Mouse (Mus musculus) Patski (cell line): ENCODE data around the gene Fam193b. TPM values are rescaled to one million over a fixed set of nuclear protein-coding genes. Genes with fewer than 3 reads are reported as not detected.

ENCODE experiments used
- ATAC-seq: fragments of 100-300 bp; one replicate; pipeline ENCODE4 v1.8.0; 2021
- CTCF ChIA-PET: fragments of 350-600 bp; sonication (Branson Sonifier 250); formaldehyde crosslinking; loops from one replicate; lab custom pipeline; 2022; ENCODE audit warnings: inconsistent platforms; lab: Charles Lee
- POLR2A ChIA-PET: fragments of 350-600 bp; sonication (Branson Sonifier 250); formaldehyde crosslinking; loops from one replicate; lab custom pipeline; 2022; ENCODE audit warnings: antibody characterized with exemption, inconsistent platforms; lab: Charles Lee
- DNase-seq: peaks from one replicate; pipeline ENCODE4 v3.0.0-alpha.2; 2011; ENCODE audit warnings: low read depth, low spot score
- H3K27me3 ChIP-seq: fragments of 371-371 bp; one replicate; pipeline ENCODE4 v1.5.1; 2021
- CTCF ChIP-seq: fragments of 100-300 bp; IDR thresholded peaks from one replicate; pipeline ENCODE4 v1.5.1; 2021
- in situ Hi-C: fragments of 300-500 bp; cut with MboI; formaldehyde crosslinking; loops from 3 replicates; pipeline ENCODE4 v1.11.1; 2018; ENCODE audit warnings: low pct_unique_long_range_greater_than_20kb, mixed read lengths
- polyA plus RNA-seq: library from polyadenylated mRNA; unstranded; gene quantifications from one replicate; pipeline ENCODE4 v1.2.3, GENCODE M21; 2021

Gene Fam193b
- polyA plus RNA-seq: 66.5 TPM

DNA sequence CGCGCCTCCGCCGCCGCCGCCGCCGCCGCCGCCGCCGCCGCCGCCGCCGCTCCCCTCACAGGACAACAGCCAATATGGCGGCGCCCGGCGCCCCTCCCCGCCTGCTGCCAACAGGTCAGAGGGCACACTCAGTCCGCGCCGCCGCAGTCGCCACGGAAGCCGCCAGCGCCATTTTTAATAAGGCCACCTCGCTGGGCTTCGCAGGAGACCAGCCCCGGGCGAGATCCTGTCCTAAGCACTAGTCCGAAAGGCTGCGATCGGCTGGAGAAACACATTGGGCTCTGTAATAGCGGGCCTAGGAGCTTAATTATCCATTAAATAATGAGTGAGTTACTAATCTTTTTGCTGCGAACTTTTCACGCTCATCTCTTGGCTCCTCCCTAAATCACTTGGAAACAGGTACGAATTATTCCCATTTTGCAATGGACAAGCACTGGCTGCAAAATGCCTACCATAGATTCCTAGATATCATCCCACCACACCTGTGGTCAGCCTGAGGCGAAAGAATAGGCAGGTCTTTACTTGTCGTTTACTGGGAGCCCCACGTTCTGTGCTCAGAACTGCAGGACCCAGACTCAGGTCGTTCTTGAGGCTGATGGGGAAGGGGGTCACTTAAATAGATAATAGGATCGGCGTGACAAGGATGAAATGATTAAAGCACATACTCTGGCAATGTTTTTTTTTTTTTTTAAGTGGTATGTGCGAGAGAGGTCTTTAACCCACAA, at the start of gene Fam193b:
TSS of gene Fam193b (minus strand) at position 94 of the 725 bp plus-strand sequence.
- in situ Hi-C loops: no loop called here
- CTCF ChIA-PET: no interaction called here
- POLR2A ChIA-PET: interaction anchor here (0.6 to 1.3 kb wide), 5 partner anchors 23 to 367 kb away, joined by 3 read pairs; no protein-coding TSS in a partner anchor
- H3K27me3 ChIP-seq: no peaks in the 10 kb centered on the region
- TF ChIP-seq CTCF: no peak
- DNase-seq (peak; percentile 43), ATAC-seq (peak; percentile 79)

DNA sequence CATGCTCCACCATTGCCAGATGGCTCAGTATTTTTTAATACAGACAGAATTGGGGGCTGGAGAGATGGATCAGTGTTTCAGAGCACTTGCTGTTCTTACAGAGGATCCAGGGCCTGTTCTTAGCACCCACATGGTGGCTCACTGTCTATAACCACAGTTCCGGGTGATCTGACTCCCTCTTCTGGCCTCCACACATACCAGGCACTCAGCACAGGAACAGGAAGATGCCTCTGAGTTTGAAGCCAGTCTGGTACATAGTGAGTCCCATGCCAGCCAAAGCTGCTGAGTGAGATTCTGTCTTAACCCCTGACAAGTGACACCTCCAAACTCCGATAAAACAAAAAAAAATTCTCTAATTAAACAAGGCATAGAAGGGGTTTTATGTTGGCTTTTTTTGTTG, 49.4 kb upstream of the Fam193b start:
- CTCF ChIA-PET: no interaction called here
- POLR2A ChIA-PET: interaction anchor here (0.8 kb wide), 1 partner anchor 14 kb away, joined by 3 read pairs; no protein-coding TSS in a partner anchor
- in situ Hi-C loops: no loop called here
- TF ChIP-seq CTCF: no peak
- no peak for ATAC-seq
- no peaks in the 10 kb centered on the region for H3K27me3 ChIP-seq
- no peak for DNase-seq

DNA sequence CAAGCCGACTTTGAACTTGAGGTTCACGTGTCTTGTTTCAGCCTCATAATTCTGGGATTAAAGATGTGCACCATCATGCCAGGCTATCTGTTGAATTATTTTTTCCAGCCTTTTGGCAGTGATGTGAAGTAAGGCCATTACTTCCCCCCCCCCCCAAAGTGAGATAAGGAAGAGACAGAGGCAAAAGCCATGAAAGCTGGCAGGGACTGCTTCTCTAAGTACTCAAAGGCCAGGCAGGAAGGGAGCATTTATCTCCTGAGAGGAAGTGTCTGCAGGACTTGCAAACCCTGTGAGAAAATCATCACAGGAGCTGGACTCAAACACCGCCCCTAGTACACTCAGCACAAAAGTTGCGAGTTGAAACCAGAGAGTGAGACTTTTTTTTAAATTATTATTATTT, 48.4 kb upstream of the Fam193b start:
- no peaks in the 10 kb centered on the region for H3K27me3 ChIP-seq
- ChIA-PET POLR2A (no interaction called here), CTCF (no interaction called here)
- in situ Hi-C loops: no loop called here
- no peak for TF ChIP-seq CTCF
- DNase-seq (no peak), ATAC-seq (no peak)

DNA sequence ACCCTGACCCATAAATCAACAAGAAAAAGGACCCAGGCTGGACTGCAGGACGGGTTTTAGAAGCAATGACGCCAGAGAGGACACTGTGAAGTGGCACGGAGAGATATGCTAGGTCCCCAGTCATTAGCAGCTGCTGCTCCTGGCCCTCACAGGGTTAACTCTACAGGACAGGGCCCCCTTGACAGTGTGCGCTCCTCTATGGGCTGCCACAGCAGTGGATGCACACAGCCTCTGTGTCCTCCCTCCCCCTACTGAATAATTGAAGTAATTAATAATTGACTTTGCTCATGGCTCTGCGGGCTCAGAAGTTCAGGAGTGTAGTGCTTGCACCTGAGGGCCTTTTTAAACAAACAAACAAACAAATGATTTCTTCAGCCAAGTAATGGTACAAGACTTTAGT, 42.6 kb upstream of the Fam193b start:
- TF ChIP-seq CTCF: no peak

DNA sequence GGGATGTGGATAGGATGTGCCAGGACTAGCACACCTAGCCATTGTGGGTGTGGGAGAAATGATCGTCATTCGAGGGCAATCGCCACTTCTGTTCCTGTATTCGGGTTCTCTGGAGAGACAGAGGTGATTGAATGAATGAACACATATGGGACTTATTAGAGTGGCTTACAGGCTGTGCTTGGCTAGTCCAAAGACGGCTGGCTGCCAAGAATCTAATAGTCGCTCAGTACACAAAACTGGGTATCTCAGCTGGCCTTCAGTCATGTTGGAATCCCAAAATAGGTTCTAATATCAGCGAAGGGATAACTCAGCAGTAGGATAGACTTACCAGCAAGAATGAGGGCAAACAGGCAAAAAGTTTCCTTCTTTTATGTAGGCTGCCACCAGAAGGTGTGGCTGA, 41.1 kb upstream of the Fam193b start:
- in situ Hi-C loops: no loop called here
- CTCF ChIA-PET: interaction anchor here (2.1 kb wide), 1 partner anchor 11 kb away, joined by 6 read pairs; no protein-coding TSS in a partner anchor
- H3K27me3 ChIP-seq: no peaks in the 10 kb centered on the region
- DNase-seq (no peak), ATAC-seq (no peak)
- POLR2A ChIA-PET: no interaction called here
- TF ChIP-seq CTCF: no peak

More for the DNA sequence above, 42.6 kb upstream of the Fam193b start:
- H3K27me3 ChIP-seq: no peaks in the 10 kb centered on the region
- no peak for DNase-seq
- in situ Hi-C loops: no loop called here
- ATAC-seq: no peak
- ChIA-PET POLR2A (interaction anchor here (0.7 kb wide), 1 partner anchor 53 kb away, joined by 4 read pairs; no protein-coding TSS in a partner anchor), CTCF (interaction anchor here (2.1 kb wide), 1 partner anchor 12 kb away, joined by 6 read pairs; no protein-coding TSS in a partner anchor)

DNA sequence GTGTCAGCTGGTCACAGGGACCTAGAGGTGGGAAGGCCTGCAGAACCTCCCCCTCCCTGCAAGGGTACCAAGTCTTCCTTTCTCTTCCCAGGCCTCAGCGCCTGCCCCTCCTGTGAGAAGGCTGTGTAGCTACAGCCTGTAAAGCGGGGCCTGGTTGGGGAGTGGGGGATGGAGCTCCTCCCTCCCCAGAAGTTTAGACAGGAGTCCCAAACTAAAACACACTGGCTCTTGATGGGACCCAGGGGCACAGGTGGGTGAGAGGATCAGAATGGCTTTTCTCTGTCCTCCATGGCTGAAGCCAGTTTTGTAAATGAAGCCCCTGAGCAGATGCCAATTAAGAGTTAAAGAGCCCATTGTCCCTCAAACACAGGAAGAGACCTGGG, 36.7 kb upstream of the Fam193b start:
- ChIA-PET POLR2A (interaction anchor here (0.6 kb wide), 1 partner anchor 36 kb away, joined by 3 read pairs; no protein-coding TSS in a partner anchor), CTCF (interaction anchor here (1.7 kb wide), 1 partner anchor 17 kb away, joined by 4 read pairs; no protein-coding TSS in a partner anchor)
- TF ChIP-seq CTCF: no peak
- in situ Hi-C loops: no loop called here
- ATAC-seq (no peak), DNase-seq (no peak)
- no peaks in the 10 kb centered on the region for H3K27me3 ChIP-seq

DNA sequence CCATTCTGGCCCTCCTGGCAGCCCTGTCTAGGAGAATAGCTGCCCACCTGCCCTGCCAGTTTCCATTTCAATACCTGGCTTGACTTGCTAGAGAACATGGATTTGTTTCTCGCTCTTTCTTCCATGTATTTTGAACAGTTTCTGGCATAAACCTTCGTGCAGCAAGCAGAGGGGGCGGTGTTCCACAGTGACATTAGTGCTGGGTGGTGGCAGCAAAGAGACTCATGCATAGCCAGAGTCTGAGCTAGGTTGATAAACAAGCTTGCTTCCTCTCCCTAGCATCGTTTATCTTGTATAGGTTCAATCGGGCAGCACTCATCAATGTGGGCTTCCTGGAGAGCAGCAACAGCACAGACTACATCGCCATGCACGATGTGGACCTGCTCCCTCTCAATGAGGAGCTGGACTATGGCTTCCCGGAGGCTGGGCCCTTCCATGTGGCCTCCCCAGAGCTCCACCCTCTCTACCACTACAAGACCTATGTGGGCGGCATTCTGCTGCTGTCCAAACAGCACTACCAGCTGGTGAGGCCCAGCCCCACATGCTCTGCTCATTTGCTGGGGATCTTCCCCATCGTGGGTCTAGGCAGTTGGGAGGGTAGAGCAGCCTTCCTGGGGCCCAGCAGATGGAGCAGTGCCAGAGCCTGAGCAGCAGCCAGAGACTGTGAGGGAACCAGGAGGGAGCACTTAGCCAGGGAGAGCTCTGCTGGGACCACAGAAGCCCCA, 36.1 kb upstream of the Fam193b start:
- POLR2A ChIA-PET: interaction anchor here (0.6 kb wide), 1 partner anchor 35 kb away, joined by 3 read pairs; no protein-coding TSS in a partner anchor
- ATAC-seq: no peak
- in situ Hi-C loops: no loop called here
- TF ChIP-seq CTCF: no peak
- DNase-seq: no peak
- CTCF ChIA-PET: interaction anchor here (1.7 kb wide), 1 partner anchor 17 kb away, joined by 4 read pairs; no protein-coding TSS in a partner anchor
- no peaks in the 10 kb centered on the region for H3K27me3 ChIP-seq

DNA sequence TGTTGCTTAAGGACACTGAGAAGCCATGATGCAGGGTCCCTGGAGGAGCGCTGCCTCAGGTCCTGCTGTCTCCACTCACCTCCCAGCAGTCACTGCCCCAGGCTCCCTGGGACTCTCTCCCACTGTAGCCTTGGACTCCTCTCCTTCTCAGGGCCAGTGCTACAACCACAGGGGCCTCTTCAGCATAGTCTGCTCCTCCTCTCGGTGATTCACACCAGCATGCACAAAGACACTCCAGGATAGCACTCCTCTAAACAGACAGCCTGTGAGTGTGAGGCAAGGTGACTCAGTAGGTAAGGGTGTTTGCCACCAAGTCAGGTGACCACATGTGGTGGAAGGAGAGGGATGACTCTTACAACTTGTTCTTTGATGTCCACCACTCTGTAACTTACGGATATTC, 33.7 kb upstream of the Fam193b start:
- ChIA-PET CTCF (no interaction called here), POLR2A (no interaction called here)
- TF ChIP-seq CTCF: no peak
- no peaks in the 10 kb centered on the region for H3K27me3 ChIP-seq
- ATAC-seq: no peak
- in situ Hi-C loops: loop anchor here (5.0 kb wide), 1 partner anchor 33 kb away; the partner anchor contains the start of gene Ddx46
- no peak for DNase-seq

DNA sequence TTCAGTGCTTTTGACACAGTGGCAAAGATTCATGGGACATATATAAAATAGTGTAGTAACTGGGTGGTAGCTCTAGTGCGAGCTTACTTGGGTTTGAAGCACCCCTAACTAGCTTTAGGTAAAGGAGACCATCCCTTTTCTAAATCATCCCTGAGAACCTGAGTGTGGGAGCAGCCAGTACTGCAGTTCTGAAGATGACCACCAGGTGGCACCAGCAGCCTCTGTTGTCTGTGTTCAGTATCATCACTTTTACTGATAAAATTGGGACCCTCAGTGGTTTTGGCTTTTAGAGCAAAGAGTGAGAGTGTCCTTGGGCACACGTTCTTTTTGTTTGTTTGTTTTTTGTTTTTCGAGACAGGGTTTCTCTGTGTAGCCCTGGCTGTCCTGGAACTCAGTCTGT, 30.7 kb upstream of the Fam193b start:
- no peak for TF ChIP-seq CTCF

DNA sequence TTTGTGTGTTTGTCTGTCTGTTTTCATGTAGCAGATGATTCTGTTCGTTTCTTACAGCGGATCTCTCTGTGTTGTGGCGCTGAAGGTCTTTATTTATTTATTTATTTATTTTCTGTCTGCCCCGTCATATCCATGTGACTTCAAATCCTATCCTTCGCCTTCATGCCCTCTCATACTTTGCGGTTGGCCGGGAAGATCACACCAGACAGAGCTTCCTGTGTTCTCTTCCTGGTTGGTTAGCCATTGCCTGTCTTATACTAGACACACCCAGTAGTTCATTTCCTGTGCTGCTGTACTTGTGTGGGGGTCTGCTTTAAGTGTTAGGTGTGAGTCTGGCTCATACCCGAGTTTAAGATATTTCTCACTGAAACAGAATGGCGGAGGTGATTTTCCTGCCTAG, 29.7 kb upstream of the Fam193b start:
- H3K27me3 ChIP-seq: no peaks in the 10 kb centered on the region
- no peak for DNase-seq
- ChIA-PET POLR2A (interaction anchor here (1.4 kb wide), 1 partner anchor 22 kb away, joined by 3 read pairs; no protein-coding TSS in a partner anchor), CTCF (interaction anchor here (1.2 to 1.8 kb wide), 4 partner anchors 12 to 126 kb away, joined by 3 to 6 read pairs (median 4); partner anchors contain the start of genes Ddx46 and Pcbd2)
- no peak for TF ChIP-seq CTCF
- no peak for ATAC-seq
- in situ Hi-C loops: loop anchor here (5.0 kb wide), 1 partner anchor 37 kb away; the partner anchor contains the start of gene Ddx46

More for the DNA sequence above, 30.7 kb upstream of the Fam193b start:
- ChIA-PET CTCF (interaction anchor here (0.6 to 1.8 kb wide), 7 partner anchors 9 to 125 kb away, joined by 3 to 6 read pairs (median 4); partner anchors contain the start of gene Pcbd2), POLR2A (interaction anchor here (1.4 kb wide), 1 partner anchor 21 kb away, joined by 3 read pairs; no protein-coding TSS in a partner anchor)
- H3K27me3 ChIP-seq: no peaks in the 10 kb centered on the region
- in situ Hi-C loops: loop anchor here (5.0 kb wide), 1 partner anchor 36 kb away; the partner anchor contains the start of gene Ddx46
- DNase-seq (no peak), ATAC-seq (no peak)
